Mouse (Mus musculus): ENCODE data around the gene Plekhm3.

The Plekhm3 gene

GRCm38 (mm10) chr1:64827434-64827833 is 129.2 kb downstream of the Plekhm3 start:
- no peak for DNase-seq (ENCODE audit: low read depth, low spot score)

GRCm38 (mm10) chr1:64826348-64827103 is 130.1 kb downstream of the Plekhm3 start:
- DNase-seq (ENCODE audit: low read depth, low spot score) = no peak

GRCm38 (mm10) chr1:64823564-64823963 is 133.1 kb downstream of the Plekhm3 start:
- no peak for DNase-seq (ENCODE audit: low read depth, low spot score)

DNA sequence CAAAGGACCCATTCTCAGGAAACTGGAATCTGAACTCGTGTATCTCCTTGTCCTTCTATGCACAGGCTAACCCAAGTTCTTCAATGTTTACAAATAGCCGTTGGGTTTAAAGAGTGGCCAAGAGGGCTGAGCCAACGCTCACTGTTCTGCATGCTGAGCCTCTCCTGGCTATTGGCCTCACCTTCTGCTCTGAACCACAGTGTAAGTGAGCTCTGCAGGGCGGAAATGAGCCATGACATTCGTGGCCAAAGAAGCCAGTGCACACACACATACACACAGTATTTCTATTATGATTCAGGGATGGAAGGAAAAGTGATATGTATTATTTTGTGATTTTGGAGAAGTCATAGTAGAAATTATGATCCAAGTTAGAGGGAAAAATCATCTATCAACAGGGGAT is 138.9 kb downstream of the Plekhm3 start:
- DNase-seq (ENCODE audit: low read depth, low spot score) = no peak

DNA sequence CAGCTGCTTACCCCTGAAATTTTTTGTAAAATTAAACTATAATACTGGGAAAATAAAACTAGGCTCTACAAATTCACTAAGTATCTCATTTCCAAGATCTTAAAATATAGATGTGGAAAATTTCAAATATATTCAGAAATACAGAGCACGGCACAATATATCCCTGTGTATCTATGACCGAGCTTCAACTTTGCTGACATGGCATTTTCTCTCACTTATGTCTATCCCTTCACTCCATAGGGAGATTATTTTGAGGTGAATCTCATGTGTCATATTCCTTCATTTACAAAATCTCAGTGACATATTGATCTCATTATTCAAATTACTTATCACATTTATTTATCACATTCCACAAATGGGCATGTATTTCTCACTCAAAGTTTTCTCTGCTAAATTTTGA is 143.4 kb downstream of the Plekhm3 start:
- no peak for DNase-seq (ENCODE audit: low read depth, low spot score)

- DNase-seq (ENCODE audit: low read depth, low spot score) = no peak
Measured at GRCm38 (mm10) chr1:64811956-64812355, 144.7 kb downstream of the Plekhm3 start.

DNA sequence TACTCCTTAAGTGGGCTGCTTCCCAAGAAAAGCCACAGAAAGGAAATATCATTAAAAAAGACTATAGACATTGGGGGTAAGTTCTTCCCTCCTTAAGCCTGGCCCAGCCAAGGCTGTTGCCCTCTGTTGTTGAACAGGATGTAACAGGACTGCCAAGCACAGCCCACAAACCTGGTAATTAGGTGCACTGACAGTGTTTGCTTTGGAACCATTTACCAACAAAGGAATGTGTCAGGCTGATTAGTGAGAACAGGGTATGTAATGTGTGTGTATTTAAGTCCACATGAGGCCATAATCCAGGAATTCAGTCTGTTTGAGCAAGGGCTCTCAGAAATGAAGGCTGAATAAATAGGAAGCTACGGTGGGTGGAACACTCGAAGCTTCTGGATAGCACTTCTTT is 147.5 kb downstream of the Plekhm3 start:
- no peak for DNase-seq (ENCODE audit: low read depth, low spot score)

GRCm38 (mm10) chr1:64807766-64808165 is 148.9 kb downstream of the Plekhm3 start:
- no peak for DNase-seq (ENCODE audit: low read depth, low spot score)

DNA sequence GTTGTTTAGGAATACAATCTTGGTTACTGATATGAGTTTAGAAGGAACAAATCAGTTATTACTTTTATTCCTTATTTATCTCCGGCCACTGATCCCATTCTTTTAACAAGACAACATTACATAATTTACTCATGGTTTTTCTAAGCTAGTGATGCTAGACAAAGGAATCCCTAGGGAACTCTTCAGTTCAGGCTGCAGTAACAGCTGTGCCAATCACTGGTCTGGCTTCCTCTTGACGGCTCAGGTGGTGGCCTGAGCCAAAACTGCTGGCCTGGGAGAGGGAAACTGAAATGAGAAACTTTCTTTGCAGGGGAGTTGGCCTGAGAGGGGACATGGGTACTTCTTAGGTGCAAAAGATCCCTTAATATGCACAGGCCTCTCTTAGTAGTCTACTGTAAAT is 151.4 kb downstream of the Plekhm3 start:
- no peak for DNase-seq (ENCODE audit: low read depth, low spot score)

- DNase-seq (ENCODE audit: low read depth, low spot score) = no peak
Measured at GRCm38 (mm10) chr1:64802631-64803030, 154.0 kb downstream of the Plekhm3 start.

- DNase-seq (ENCODE audit: low read depth, low spot score) = no peak
Measured at GRCm38 (mm10) chr1:64797621-64798020, 159.0 kb downstream of the Plekhm3 start.

DNA sequence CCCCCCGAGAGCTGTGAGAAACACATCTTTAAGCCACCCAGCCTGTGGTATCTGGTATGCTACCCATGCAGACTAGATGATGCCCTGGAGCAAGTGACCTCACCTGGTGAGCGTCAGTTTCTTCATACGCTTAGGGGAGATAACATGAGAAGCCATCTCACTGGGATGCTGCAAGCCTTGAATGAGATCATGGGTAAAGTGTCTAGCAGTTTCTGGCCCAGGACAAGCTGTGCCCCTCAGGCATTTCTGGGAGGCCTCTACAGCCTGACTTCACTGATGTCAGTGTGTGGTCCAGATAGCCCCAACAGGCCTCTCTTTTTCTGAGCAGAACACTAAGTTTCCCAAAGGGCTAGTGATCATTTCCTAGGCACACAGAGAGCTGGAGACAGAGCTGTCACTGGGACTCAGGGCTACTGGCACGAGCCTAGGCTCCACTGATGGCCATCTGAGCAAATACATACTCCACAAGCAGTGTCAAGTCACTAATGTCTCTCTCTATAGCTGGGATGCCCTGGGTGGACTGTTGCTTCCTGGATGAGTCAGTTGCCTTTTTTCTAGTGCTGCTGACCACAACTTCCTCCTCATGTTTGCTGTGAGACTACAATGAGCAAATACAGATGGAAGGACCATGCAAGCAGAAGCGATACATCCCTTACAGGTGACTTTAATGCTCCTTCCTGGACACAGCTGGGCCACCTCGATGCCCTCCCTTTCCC is 159.6 kb downstream of the Plekhm3 start:
- no peak for DNase-seq (ENCODE audit: low read depth, low spot score)

- DNase-seq (ENCODE audit: low read depth, low spot score) = no peak
Measured at GRCm38 (mm10) chr1:64795284-64796040, 161.2 kb downstream of the Plekhm3 start.

DNA sequence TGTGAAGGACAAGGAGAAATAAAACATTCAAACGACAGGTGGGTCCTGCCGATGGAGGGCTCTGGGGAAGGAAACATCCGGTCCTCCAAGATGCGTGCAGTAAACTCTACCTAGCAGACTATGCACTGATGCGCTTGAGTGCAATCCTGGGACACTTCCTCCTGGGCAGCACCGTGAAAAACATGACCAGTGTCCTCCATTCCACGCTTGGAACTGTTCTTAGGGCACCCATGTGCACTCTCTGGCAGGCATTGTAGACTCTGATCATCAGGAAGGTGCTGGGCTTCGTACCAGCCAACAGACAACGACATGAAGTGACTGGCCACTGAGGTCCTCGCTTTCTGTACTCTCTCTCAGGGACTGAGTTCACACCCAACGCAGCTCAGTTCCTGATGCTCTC is 162.5 kb downstream of the Plekhm3 start:
- DNase-seq (ENCODE audit: low read depth, low spot score) = no peak

- DNase-seq (ENCODE audit: low read depth, low spot score) = no peak
Measured at GRCm38 (mm10) chr1:64793234-64793530, 163.4 kb downstream of the Plekhm3 start.

- DNase-seq (ENCODE audit: low read depth, low spot score) = no peak
Measured at GRCm38 (mm10) chr1:64792521-64793233, 163.9 kb downstream of the Plekhm3 start.

GRCm38 (mm10) chr1:64791826-64792225 is 164.8 kb downstream of the Plekhm3 start:
- peak; percentile 20 for DNase-seq (ENCODE audit: low read depth, low spot score)

DNA sequence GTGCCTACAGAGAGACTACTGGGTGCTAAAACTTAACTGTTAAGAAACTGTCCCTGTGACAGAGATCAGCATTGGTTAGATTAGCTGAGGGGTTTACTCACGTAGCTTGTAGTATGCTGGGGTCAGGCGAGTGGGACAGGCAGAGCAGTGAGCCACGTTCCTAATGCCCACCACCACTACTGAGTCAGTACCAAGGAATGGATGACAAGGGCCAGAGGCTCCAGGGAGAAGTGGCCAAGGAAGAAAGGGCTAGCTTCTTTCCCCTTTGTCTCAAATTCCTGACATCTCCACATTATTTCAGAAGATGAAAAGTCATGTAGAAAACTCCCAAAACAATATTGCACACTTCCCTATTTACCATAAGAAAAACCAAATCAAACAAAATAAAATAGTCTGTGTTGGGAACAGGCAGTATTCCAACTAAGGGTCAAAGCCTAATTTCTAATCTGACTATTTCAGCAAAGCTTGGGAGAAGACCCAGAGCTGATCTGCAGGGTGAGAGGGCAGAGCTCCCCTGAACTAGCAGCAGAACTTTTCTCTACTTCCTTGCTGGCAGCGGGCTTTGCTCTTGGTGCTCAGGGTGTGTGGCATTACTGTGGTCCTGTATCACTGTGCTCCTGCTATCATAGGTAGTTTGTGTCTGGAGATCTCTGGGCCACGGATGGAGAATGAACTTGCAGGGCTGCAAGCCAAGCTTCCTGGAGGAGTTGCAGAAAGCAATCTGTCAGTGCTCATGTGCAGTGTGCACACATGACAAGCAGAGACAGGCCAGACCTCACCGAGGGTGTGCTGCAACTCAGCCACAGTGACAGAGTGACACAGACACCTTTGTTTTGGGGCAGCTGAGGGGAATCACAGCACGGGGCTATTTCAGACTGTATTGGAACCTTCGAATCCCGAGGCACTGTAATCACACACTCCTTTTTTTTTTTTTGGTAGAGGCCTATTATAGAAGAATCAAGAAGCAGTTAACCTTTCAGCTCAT is 165.5 kb downstream of the Plekhm3 start:
- no peak for DNase-seq (ENCODE audit: low read depth, low spot score)

- no peak for DNase-seq (ENCODE audit: low read depth, low spot score)
Measured at GRCm38 (mm10) chr1:64787701-64788515, 168.7 kb downstream of the Plekhm3 start.

DNA sequence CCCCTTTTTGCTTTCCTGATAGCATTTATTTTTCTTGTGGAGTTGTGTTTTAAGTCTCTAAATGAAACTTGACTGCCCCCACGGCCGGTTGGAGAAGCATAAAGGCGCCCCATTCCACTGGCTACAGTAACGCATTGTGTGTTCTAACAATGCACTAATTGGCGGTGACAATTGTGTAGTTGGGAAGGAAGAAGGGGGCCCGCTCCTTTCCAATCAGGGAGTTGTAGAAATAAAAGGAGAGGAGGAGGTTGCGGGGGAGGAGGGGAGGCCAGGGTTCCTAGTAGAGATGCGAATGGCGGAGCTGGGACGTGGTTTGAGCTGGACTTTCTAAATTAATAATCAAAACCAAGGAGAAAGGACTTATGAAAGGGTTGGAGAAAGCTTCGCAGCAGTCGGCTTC is 176.8 kb downstream of the Plekhm3 start:
- no peak for DNase-seq (ENCODE audit: low read depth, low spot score)
